Mouse (Mus musculus) left cerebral cortex, adult 18-20 months (tissue): ENCODE results near the gene D330045A20Rik. TPM values are rescaled to one million over a fixed set of nuclear protein-coding genes. Genes with fewer than 3 reads are reported as not detected.
"Not testable (repeated sequence)": the region's sequence is repeated elsewhere in the genome, so short reads cannot be mapped to it uniquely, and the experiment has no call there.

ENCODE experiments used
- DNase-seq, 2 experiments: peaks; one replicate each; pipeline ENCODE4 v3.0.0; 2021 to 2022; ENCODE audit warnings: low spot score in 2 of 2, mixed read lengths in 1 of 2
- total RNA-seq, 2 experiments: library from RNA; stranded (reverse); gene quantifications; 2 replicates each; pipeline ENCODE4 v1.2.3; 2021

Gene D330045A20Rik
- total RNA-seq, 2 experiments from 2014 or later, result 0.30 TPM

GRCm38 (mm10) chrX:139570054-139570453, 89.9 kb downstream of the D330045A20Rik start:
- DNase-seq, result no peak

DNA sequence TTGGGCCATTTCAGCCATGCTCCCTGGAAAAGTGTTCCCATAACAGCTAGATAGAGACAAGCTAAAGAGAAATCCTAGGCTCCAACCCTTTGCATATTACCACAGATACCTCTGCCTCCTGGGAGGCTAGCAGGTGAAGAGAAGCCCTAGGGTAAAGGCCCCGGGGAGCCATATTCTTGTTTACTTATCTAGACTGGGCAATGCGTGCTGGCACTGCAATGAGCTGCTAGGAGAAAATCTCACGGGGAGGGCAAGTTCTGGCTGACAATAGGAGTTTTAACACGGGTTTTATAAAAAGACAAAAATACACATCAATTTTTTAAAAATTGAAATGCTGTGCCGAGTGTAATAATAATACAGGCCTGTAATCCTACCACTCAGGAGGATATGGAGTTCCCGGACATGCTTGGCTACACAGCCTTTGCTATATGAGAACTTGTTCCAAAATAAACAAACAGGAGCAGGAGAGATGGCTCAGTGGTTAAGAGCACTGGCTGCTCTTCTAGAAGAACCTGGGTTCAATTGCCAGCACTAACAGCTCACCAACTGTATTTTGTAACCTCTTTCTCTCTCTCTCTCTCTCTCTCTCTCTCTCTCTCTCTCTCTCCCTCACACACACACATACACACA, 98.6 kb downstream of the D330045A20Rik start:
- no peak for DNase-seq

DNA sequence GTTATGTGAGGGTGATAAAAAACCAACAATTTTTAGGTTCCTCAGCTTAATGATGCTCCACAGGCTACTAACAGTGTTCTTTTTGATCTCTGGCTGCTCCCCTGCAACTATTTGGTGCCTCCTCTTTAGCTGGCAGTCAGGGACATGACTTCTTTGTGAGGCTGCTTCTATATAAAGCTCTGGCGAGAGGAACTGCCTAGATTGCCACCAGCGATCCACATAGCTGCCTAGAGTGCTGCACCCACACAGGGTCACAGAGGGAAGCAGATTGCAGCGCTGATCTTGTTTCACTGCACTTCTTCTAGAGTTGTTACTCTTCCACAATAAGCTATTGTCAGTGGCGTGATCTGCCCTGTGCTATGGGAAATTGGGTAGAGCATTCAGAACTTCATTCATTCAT, 103.4 kb downstream of the D330045A20Rik start:
- no peak for DNase-seq

DNA sequence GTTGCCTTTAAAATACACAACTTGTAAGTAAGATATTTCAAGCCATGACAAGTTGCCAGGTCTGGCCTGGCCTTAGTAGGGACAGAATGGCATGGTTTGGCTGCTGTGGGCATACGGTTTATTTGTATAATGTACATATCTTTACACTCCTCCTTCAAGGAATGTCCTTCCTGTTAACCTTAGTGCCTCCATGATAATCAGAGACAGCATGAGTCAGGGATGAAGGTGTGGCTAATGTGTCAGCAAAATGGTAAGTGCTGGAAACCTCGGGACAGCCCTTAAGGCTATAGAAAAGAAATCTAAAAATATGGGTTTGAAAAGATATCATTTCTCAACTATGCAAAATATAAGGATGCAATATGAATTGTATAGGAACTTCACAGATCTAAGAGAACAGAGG, 106.5 kb downstream of the D330045A20Rik start:
- DNase-seq, result not testable (repeated sequence)

GRCm38 (mm10) chrX:139596404-139596803, 116.2 kb downstream of the D330045A20Rik start:
- no peak for DNase-seq

Other genes starting within 250 kb of the D330045A20Rik start
- gene Trap1a, start 146.7 kb upstream of the D330045A20Rik start, total RNA-seq, result not detected
- 10 to 100 TPM; 13.4 to 15.3 TPM for gene Rnf128, start 82.9 kb downstream of the D330045A20Rik start, total RNA-seq
- gene Tbc1d8b, start 204.6 kb downstream of the D330045A20Rik start, total RNA-seq, result 1 to 10 TPM; 3.5 to 4.7 TPM
- gene Gm15013, start 234.1 kb downstream of the D330045A20Rik start, total RNA-seq, result not detected